Mouse (Mus musculus) adrenal gland, postnatal 10 days (tissue): ENCODE data around the gene Camkmt. TPM values are rescaled to one million over a fixed set of nuclear protein-coding genes. Genes with fewer than 3 reads are reported as not detected.

ENCODE experiments used
- DNase-seq: peaks from one replicate; pipeline ENCODE4 v3.0.0; 2021; ENCODE audit warnings: mixed read lengths
- long read RNA-seq, 2 experiments: library from polyadenylated mRNA; stranded (forward); transcript quantifications; one replicate each; pipeline ENCODE4 v2.0.0; 2021
- total RNA-seq, 2 experiments: library from RNA; stranded (reverse); gene quantifications; 2 replicates each; pipeline ENCODE4 v1.2.3; 2021

Camkmt gene
- 1 to 10 TPM; 5.7 to 6.8 TPM for total RNA-seq
- long read RNA-seq, experiment 1, partial matches to known transcripts = 0 of 1 reads
- long read RNA-seq, experiment 1, other reads (novel, unspliced or antisense) = 1 of 1 reads
- long read RNA-seq, experiment 2 = 0 reads

- DNase-seq = peak; percentile 96
These were observed at the start of gene Camkmt, which contains the start of gene Prepl for GRCm38 (mm10) chr17:85090120-85091099. Gene Camkmt (plus strand): TSS chr17:85090552. Gene Prepl (minus strand): TSS chr17:85090241.

GRCm38 (mm10) chr17:85040913-85041312 is 49.4 kb upstream of the Camkmt start:
- DNase-seq = no peak

DNA sequence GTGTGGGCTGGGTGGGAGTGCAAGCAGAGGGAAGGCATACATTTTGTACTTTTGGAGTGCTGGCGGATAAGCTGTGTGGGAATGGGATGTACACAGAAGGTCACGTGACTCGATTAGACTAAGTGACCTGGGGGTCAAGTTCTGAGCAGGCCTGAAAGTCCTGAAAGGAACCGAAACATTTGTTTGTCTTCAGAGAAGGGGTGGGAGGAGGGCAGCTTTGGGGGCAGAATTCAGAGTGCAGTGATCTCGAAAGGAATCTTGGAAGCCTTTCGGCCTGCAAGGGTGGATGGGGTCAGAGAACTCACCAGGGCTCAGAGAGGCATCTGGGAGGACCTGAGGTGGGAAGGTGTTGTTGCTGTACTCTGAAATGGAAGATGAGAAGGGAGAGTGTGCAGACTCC is 47.9 kb upstream of the Camkmt start:
- DNase-seq = no peak

GRCm38 (mm10) chr17:85043404-85043816 is 46.9 kb upstream of the Camkmt start:
- no peak for DNase-seq

DNA sequence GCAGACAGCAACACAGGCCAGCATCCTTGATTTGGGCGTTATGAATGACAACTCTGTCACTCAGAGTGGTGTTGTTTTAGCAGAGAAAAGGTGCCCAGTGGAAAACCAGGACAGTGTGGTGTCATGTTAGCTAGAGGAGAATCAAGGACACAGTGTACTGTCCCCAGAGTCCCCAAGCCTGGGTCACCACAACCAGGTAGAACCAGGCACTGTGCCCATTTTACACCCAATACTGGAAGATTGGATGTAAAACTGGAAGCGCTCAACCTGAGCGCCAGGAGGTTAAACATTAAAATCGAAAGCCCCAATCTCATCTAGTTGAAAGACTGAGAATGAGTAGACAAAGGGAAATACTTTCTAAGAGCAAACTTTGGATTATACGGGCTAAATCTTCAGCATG is 45.9 kb upstream of the Camkmt start:
- no peak for DNase-seq

DNA sequence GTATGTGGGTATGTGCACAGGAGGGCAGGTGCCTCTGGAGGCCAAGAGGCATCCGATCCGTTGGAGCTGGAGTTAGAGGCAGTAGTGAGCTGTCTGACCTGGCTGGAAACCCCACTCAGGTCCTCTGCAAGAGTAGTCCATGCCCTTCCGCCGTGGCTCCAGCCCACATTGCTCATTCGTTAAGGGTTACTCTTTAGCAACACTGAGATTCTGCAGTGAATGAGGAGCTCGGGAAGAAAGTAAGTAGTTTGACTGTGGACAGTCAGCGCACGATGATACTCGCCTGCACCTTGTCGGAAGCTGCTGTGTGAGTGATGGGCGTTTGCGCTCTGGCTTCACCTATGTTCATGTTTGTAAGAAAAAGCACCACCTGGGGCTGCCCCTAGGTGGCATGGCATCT is 45.2 kb upstream of the Camkmt start:
- no peak for DNase-seq

GRCm38 (mm10) chr17:85048379-85048778 is 42.0 kb upstream of the Camkmt start:
- no peak for DNase-seq

DNA sequence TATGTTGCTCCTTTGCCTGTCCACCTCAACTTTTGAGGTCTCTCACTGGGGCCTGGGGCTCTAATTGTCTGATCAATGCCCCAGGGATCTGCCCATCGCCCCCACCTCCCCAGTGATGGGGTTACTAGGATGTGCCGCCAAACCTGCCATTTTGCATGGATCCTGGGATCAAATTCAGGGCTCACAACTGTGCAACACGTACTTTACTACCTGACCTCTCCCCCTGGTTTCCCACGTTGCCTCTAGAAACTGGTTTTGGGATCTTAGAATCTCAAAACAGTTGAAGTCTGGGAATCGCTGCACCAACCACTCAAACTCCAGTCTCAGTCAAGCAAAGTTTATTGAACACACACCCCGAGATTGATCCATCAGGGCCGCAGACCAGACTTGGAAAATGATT is 32.1 kb upstream of the Camkmt start:
- no peak for DNase-seq

GRCm38 (mm10) chr17:85059136-85059535 is 31.2 kb upstream of the Camkmt start:
- DNase-seq = no peak

DNA sequence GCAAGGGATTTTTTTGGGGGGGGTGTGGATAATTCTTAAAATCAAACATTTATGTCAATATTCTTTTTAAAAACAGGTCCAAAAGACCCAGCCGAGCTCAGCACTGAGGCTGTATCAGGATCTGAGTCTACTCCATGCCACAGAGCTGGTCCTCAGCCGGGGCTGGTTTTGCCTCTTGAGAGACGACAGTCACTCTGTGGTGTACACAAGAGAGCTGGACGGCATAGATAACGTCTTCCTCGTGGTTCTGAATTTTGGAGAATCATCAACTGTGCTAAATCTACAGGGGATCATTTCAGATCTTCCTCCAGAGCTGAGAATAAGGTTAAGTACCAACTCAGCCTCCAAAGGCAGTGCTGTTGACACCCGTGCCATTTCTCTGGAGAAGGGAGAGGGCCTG is 26.8 kb upstream of the Camkmt start:
- no peak for DNase-seq

DNA sequence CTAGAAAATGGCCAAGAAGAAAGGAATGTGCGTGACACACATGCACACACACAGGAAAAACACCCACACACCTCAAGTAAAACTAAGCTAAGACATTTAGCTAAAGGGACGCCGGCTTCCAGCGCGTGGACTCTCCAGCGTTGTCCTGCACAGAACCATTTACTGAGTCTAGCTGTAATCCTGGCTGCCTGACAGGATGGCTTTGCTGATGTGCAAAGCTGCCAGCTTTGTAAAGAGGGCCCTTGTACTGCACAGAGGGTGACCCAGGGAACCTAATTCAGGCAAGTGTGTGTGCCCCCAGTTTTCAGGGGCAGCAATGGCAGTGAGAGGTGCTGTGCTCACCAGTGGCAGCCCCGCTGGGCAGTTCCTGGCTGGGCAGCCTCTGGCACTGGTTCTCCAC is 23.0 kb upstream of the Camkmt start:
- no peak for DNase-seq

DNA sequence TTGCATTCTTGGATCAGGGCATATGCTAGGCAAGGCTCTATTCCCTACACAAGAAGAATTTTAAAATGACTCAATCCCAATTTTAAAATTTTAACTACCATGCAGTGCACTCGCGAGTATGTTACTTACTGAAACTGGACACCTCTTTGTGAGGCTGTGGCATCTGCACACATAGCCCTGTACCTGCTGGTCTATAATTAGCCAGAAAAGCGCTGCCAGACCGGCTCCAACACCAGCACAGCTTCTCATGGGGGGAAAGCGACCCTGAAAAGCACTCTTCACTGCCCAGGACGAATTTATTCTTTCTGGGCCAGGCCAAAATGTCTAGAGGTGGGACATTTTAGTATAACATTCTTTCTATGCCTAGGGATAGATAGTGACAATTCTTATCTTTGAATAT is 19.7 kb upstream of the Camkmt start:
- no peak for DNase-seq

DNA sequence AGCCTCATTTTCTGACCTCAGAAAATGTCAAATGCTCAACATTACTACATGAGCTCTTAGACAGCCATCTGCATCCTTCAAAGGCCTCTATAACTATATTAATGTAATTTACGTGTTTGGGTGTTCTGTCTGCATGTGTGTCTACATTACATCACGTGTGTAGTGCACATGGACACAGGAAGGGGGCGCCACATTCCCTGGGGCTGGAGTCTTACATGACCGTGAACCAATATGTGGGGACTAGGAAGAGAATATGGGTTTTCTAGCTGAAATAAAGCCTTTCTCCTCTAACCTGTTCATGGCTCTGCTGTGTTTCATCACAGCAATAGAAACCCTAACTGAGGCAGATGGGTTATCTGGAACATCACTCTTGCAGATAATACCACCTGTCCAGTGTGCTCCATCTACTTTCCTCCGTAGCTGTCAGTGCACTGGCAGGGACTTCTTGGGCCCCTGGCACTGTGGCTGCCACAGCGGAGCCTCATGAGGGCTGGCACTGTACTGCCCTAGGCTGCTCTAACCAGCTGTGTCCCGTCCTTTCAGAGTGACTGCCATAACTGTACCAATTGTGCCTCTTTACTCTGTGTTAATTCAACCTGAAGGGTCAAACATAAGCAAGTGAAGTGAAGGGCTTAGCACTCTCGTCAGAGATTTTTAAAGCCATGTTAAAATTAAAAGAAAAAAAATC is 19.1 kb upstream of the Camkmt start:
- no peak for DNase-seq

DNA sequence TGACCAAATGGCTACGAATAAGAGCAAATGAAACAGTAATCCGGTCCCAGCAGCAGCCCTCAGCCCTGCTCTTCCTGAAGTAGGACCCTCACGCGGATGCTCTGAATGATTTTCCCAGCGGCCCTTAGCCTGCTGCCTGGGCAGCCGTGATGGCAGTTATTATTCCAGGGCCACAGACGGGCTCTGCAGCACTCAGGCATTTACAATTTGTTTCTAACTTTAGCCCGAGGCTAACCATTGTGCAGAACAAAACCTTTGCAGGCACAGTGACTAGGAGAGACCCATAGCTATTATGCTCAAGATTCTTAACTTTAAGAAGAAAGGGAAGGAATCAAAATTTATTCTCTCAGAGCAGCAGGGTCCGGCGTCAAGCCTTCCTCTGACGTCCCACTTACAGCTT is 18.0 kb upstream of the Camkmt start:
- DNase-seq = no peak

GRCm38 (mm10) chr17:85073214-85073613 is 17.1 kb upstream of the Camkmt start:
- DNase-seq = no peak

DNA sequence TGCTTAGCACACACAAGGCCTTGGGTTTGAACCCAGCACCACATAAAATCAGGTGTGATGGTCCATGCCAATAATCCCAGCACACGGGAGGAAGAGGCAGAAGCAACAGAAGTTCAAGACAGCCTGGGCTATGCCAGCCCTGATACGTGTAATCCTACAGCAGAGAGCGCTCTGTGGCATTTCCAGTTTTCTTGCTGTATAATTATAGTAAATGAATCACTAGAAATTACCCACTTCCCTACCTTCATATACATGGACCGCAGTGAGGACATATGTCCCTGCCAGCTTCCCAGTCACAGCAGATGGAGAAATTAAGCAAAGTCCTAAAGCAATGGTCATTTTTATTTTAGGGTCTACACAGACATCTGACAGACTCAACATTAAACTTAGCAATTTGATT is 16.3 kb upstream of the Camkmt start:
- DNase-seq = no peak

GRCm38 (mm10) chr17:85079276-85079675 is 11.1 kb upstream of the Camkmt start:
- peak; percentile 19 for DNase-seq

DNA sequence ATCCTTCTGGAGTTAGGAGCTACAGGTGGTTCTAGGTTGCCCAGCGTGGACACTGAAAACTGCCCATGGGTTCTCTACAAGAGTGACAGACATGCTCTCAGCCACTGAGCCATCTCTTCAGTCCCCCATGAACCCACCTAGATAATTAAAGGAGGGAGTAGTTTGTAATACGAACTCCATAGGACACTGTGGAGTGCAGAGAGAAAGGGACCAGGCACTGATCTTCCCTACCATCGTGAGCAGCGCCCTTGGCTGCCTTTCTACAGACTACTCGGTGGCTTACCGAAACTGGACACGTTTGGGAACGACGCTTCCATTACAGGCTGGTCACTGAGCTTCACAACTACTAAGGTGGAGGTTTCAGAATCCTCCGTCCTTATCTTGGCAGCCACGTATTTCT is 9.6 kb upstream of the Camkmt start:
- no peak for DNase-seq

- no peak for DNase-seq
These were observed 5.0 kb upstream of the Camkmt start for GRCm38 (mm10) chr17:85085335-85085734.

- DNase-seq = no peak
These were observed 3.9 kb upstream of the Camkmt start for GRCm38 (mm10) chr17:85086501-85086900.

DNA sequence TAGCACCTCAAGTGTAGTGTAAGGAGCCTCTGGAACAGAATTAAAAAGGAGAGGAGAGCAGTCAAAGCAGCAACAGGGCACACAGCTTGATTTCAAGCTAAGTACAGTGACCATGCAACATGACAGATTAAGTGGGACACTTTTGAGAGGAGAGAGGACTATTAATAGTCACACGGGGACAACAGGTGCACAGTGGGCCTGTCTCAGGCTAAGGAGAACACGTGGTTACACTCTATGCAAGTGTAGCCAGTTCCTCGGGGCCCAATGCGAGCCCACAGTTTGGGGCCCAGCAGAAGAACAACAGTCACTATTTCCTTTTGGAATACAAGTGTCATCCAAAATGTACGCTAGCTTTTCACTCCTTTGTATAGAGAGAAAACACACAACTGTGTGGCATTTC is 2.8 kb upstream of the Camkmt start:
- no peak for DNase-seq

- DNase-seq = no peak
These were observed 2.0 kb upstream of the Camkmt start for GRCm38 (mm10) chr17:85088401-85088800.

DNA sequence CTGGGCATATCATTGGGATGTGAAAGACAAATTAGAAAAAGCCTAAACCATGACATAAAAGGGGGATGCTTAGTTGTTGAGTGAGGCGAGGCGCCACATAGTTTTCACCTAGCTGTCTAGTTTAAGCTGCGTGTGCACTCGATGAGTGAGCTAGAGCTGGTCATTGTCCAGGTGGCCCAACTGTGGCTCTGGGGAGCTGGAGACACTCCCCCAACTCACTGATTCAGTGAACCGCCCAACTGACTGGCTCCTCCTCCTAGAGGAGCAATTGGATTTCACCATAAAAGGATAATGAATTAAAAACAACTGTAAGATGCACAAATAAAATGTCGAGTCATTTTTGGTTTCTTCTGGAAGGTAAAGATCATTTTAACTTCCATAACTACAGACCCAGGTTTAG is 1.3 kb upstream of the Camkmt start:
- DNase-seq = no peak
